Mouse (Mus musculus) WW6 (cell line): ENCODE data around the gene Gnaq.

ENCODE experiments used
- DNase-seq: peaks from one replicate; pipeline ENCODE4 v3.0.0-alpha.2; 2013; ENCODE audit warnings: low read depth, low spot score

Gnaq gene

DNA sequence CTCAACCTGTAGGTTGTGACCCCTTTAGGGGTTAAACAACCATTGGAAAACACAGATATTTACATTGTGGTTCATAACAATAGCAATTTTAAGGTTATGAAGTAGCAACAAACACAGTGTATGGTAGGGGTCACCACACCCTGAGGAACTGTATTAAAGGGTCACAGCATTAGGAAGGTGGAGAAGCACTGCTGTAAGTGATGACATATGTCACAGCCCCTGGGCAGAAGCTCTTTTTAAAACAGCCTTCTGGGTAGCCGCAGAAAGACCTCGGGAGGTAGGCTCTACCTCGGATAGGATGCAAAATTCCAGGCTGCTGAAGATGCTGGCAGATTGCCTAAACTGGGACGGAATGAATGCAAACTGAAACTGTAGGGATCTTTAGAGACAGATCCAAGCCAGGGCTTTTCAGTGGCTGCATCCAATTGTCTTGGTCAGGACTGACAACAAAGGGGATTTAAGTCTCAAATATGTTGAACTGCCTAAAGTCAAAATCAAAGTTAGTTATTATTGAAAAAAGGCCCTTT lies 181.7 kb downstream of the Gnaq start:
- no peak for DNase-seq

DNA sequence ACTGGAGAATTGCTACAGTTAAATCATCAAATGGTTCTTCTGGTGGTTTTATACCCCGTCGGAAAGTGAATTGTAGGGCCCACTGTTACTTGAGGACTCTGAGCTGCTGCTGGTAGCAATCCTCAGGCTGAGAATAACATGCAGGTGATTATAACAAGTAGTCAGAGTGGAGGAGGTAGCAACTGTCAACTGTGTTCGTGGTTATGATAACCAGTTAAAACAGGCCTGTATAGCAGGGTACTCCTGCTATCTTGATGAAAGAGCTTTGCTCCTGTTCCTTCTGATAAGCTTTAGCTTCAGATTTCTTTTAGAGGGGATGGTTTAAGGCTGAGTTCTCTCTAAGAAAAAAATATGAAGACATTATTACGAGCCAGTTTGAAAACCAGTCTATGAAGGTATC lies 182.9 kb downstream of the Gnaq start:
- no peak for DNase-seq

DNA sequence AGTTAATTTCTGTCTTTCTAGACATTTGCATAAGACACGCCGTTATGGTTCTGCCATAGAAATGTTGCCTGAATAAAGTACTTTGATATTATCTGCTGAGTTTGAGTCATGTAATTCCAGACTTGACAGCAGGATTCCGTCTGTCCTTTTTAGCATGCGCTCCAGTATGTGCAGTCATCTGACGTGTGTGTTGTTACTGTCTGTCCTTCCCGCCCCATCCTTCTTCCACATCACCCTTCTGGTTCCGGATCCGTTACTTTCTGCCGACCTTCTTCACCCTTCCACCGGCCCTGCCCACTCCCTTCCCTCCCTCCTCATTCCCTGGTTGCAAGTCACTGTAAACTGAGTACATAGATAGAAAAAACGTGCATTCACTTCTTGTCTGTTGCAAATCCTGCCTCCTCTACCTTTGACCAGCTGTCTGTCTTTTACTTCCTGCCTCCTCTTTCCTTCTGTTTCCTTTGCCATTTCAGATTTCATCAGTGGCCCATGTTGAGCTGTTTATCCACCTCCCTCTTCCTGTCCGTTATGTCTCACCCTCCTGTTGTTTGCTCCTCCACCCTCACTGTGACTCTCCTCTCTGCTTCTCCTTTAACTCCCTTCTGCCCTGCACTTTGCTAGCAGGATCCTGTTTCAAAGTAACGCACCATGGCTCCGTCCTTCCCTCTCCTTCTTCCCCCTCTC lies 185.6 kb downstream of the Gnaq start:
- DNase-seq = no peak

DNA sequence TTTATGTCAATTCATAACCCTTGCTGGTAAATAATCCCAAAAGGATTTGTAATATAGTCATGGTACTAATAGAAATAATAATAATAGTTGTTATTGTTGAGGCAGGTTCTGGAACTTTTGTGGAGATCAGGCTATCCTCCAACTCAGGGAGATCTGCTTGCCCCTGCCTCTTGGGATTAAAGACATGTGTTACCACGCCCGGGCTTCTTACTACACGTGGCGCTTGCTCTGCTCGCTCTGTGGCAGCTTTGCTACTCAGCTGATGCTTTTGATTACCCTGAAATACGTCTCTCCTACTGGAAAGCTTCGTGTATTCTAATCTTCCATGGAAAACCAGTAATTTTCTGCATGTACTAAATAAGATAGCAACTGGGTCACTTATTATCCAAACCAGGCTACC lies 187.4 kb downstream of the Gnaq start:
- DNase-seq = no peak

DNA sequence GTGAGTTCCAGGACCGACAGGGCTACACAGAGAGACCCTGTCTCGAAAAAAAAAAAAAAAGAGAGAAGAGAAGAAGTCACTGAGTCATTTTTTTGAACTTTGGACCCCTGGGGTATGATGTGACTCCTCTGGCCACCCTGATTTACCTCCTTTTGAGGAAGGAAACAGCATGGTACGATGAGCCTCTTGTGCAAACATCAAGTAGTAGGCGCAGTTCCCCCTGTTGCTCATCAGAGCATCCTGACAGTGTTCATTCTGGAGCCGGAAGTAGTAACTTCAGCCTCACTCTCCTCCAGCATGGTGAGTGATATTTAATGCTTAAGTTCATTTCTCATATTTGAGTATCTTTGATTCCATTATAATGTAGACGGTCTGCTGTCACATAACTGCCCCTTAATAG lies 190.4 kb downstream of the Gnaq start:
- no peak for DNase-seq

DNA sequence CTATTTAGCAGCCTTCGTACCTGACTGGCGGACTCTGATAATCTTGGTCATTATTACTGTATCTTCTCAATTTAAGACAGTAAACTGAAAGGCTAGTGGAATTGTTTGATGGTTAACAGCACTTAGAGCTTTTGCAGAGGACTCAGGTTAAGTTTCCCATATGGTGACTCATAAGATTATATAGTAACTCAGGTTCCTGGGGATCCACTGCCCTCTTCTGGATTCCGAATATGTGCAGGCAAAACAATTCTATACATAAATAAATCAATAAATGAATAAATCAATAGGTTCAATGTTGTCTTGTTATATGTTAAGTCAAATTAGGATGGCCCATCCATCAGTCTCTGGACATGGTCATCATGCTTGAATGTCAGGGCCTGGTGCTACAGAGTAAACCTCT lies 191.6 kb downstream of the Gnaq start:
- DNase-seq = no peak

DNA sequence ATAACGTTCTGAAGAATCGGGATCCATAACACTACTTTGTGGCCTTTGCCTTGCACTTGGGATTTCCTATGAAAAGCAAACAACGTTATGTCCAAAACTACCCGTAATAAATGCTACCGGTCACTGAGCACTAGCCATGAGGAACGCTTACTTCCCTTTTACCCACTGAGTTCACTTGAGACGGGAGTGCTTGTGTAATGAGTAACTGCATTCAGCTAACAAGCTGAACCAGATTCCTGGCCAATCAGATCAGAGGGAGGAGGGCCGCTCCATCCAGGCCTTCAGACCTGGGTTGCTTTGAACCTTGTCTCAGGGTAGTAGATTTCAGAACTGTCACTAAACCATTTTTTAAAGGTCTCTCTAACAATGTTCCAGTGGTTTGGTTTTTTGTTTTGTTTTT lies 193.3 kb downstream of the Gnaq start:
- no peak for DNase-seq

DNA sequence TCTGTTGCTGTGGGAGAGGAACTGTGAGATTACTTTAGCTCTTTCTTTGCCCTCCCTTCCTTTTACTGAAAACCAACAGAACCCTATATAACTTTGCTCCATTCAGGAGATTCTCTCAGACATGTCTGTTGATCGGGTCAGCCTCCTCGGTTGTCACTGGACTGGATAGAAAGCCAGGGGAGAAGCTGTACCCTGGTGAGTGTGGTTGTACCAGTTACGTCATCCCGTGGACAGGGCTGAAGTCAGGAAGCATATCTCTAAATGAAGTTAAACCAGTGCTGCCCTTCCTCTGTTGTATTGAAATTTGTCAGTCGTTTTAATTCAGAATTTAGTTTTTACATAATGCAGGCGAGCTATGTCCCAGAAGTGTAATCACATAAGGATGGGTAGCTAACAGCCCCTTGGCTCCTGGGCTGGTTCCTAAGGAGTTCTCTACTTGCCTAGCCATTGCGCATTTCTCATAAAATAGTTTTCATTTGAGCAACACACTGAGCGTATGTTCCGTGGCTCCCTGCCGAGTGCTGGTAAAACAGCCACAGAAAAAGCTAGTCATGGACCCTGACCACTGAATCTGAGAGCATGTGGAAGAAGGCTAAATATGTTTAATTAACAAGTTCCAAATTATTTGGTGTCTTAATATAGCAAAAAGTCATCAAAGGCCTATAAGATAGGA lies 194.9 kb downstream of the Gnaq start:
- DNase-seq = no peak

DNA sequence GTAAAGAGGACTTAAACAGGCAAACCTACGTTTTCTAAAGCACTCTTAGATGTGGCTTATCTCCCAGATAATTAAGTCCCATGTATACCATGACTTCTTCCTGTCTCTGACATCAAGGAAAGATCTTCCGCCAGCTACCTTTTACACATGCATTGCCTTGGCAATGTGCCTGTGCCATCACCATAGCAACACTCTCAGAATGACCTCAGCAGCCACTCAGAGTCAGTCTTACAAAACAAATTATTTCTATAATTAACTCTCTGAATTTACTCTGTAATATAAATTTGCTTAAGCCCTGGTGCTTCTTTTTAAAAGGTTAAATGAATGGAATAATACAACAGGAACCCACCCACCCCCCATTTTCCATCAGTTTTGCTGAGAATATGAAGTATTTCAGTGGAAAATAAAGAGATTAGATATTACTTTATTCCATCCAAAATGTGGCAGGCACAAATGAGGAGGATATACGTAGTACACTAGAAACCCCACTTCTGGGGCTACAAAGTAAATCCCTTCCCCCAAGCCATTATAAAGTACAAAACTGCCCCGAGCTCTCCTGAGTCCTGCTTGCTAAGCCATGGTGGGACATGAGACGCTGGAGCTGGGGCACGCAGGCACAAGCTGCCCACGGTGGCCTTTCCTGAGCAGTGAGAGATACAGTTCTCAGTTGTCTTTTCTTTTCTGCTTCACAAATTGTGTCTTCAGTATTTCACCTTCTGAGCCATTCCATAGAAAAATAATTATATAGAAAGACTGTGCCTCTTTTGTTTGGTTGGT lies 195.6 kb downstream of the Gnaq start:
- no peak for DNase-seq

DNA sequence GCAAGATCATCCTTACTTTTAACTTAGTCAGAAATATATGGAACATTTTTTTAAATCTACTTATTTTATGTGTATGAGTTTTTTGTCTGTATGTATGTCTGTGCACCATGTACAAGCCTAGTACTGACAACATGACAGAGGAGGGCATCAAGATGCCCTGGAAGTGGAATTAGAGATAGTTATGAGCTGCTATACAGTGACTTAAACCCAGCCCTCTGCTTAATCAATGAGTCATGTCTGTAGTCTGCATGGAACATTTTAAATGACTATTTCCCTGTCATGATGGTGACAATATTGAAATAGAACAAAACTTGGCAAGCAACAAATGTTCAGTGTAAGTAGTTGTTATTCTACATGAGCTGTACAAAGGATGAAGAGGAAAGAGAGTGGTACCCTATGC lies 196.4 kb downstream of the Gnaq start:
- DNase-seq = no peak

DNA sequence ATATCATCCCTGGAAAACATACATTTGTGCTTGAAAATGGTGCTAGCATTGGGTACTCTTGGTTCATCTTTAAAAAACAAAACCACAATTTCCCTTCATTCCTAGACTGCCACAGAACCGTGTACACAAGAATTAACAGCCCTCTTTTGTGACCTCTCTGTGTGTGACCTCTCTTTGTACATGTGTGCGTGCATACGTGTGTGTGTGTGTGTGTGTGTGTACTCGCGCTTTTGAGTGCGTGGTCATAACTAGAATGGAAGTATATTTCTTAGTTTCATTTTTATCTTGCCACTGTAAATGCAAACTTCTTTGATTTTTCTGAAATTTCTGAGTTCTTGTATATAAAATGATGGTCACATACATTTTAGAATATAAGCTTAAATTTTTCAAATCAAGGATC lies 197.0 kb downstream of the Gnaq start:
- DNase-seq = no peak

DNA sequence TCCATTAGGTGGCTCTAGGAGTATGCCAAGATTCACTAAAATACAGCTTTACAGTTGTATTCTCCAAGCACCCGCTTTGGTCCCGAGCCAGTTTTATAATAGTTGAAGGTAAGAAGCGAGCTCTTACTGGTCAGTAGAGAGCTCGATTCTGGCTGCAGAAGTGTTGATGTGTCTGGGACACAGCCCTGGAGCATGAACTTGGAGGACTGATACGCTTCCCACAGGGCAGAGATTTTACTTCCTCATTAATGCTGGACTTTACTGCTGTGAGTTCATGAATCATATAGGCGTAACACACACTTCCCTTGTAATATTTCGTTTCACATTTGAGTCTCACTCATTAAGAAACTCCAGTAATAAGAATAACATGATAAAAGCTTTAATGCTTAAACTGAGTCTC lies 197.5 kb downstream of the Gnaq start:
- DNase-seq = no peak

DNA sequence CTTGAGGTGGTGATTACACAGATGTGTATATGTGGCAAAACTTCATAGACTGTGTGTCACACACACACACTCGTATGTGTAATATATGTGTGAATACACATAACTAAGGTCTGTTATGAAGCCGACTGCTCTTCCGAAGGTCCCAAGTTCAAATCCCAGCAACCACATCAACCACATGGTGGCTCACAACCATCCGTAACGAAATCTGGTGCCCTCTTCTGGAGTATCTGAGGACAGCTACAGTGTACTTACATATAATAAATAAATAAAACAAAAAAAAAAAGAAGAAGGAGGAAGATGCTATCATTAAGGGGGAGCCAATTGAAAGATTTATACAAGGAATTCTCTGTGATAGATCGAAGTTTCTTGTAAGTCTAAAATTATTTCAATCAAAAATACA lies 198.4 kb downstream of the Gnaq start:
- no peak for DNase-seq

DNA sequence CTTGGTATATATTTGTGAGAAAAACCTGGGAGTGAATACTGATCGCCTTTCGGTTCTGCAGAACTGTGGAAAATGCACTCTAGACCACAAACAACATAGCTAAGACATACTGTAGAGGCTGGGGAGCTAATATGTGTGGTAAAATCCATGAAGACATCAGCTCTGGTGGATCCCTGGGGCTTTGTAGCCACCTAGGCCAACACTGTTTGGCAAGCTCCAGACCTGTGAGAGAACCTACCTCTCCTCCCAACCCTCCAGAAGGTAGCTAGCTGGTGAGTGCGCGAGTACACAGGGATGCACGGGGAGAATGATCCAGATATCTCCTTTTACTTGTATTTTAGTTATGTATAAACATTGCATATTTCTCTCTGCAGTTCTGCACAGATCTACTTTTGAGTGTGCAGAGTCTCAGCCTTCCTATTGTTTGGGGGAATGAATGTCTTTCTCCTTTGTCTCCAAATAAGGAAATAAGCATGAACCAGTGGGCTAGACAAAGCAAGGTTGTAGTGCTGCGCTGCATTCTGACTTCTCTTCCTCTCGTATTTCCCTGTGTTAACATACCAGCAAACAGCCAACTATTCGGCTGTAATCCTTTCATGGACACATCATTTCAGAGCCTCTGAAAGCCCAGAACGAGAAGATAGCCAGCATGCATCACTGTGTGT lies 205.4 kb downstream of the Gnaq start:
- DNase-seq = no peak

DNA sequence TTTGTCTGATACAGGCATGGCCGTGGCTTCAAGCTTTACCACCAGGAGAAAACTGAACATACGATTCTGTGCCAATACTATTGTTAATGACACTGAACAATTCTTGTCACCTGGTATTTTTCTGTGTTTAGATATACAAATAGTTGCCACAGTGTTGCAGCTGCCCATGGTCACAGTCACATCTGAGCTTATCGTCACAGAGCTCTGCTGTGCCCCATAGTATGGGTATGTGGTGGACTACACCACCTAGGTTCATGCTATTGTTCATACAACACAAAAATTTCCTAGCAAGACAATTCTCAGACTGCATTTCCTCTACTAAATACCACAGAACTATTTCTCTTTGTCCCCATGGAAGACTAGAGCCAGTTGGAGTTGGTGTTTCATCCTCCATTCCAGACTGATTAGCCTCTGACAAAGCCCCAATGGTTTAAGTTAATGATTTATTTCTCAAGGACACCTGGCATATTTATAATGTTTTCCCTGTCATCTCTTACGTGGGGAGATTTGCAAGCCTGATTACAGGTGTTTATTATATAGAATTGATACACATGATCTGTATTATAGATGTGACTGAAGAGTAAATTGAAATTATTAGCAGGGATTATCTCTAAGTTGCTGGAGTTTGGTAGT lies 207.4 kb downstream of the Gnaq start:
- no peak for DNase-seq

DNA sequence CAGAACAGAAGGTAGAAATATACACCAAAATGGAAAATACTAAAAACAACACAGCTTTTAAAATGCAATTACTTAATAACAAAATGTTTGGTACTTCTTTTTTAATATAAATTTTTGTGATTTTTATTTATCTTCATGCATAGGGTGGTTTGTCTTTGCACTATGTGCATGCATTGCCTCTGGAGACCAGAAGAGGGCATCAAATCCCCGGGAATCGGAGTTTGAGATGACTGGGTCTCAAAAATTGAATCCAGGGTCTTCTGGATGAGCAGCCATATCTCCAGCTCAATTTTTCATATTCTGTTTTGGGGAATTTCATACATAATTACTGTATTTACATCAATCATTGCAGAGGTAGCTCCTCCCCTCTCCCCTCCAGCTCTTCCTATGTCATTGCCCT lies 210.1 kb downstream of the Gnaq start:
- DNase-seq = no peak

DNA sequence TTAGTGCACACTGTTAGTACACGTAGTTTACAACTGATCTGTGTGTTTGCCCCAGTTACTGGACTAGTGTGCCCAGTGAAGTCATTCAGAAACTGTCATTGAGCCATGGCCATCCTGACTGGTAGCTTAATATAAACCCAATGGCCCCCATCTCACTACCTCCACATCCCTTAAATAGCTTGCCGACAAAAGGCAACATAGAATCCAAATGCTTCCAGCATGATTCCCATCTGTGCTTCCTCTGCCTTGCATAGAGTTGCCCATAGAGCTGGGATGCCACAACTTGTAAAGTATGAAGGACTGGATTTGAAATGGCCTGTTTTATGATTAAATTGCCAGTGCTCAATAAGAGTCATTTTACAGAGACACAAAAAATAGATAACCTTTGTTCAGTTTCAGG lies 212.9 kb downstream of the Gnaq start:
- no peak for DNase-seq

DNA sequence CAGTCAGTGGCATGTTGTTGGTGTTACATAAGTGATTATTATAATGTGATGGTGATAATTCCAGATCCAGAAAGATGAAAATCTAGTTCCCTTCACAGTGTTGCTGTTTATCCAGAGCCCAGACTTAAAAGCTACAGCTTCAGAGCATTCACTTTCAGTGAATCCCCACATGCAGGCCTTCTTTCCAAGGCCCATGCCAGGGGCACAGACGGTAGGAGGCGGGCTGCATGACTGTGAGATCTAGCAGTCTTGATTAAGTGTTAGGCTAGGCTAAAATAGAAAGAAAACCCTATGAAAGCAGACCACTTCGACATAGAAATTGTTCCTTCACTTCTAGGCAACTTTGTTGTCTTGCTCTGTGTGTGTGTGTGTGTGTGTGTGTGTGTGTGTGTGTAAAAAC lies 214.4 kb downstream of the Gnaq start:
- no peak for DNase-seq

DNA sequence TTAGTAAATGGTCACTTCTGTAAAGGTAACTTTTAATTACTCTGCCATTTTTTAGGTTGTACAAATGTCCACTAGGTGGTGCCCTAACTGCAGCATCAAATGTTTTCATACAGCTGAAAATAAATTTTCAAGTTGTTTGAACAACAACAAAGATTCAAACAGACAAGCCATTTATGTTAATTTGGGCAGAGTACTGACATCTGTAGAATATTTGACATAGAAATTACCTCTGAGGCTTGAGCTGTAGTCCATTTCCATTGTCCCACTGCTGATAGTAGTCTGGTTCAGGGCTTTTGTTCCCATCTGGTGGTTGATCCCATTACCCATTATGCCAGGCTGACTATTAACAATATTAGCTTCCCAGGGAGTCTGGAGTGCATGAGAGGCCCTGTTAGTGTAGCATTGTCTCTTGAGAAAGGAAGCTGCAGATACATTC lies 221.1 kb downstream of the Gnaq start:
- no peak for DNase-seq

DNA sequence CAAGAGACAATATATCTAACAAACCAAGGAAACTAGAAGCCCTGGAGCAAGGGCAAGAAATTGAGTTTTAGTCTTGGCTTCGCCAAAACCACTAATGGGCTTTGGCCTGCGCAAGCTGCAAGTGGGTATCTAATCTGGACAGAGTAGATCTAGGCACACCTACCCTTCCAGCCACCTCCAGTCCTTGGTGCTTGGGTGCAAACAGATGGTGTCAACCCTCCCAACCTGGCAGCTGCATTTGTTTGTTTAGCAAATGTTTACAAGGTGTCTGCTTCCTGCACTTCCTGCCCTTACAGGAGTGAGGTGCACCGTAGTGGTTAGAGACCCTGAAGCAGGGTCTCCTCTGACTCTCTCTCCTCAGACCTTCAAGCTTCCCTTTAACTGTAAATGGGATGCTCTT lies 225.5 kb downstream of the Gnaq start:
- no peak for DNase-seq

DNA sequence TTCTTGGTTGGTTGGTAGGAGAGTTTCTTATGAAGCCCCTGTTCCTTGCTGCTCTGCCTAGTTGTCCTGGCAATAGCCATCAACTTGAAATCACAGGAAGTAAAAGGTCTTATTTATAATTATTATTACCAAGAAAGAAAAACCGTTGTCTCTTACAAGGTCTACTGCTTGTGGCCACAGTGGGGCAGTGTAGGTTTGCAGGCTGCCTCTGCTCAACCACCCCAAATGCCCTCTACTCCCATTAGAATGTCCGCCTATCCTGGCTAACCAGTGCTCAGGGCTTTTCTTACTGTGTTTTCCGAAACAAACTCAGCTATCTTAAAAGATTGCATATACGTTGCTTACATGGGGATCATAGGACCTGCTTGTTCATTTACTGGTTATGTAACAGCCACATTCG lies 226.3 kb downstream of the Gnaq start:
- DNase-seq = no peak
